ENCODE assay signal across 13 mouse cellular contexts in genomic region chr9:96445351-96445750, GRCm38 (mm10).
"Had no signal": no experiment of that assay in that cellular context is flagged by ENCODE, and none has a peak within 500 bp of the region (broad histone marks: within the 10 kb centered on the region; RNA-seq: fewer than 3 reads in every experiment).

No protein-coding gene starts in this region.

- H3K4me1 ChIP-seq: midbrain, embryonic 15.5 days; neural tube, embryonic 15.5 days had no signal

- H3K9ac ChIP-seq: liver, embryonic 13.5 days; midbrain, embryonic 12.5 days; midbrain, embryonic 15.5 days; neural tube, embryonic 12.5 days; neural tube, embryonic 15.5 days had no signal

- ATAC-seq: midbrain, embryonic 15.5 days had no signal

- H3K27ac ChIP-seq: layer of hippocampus, adult 2 months; liver, embryonic 13.5 days; midbrain, embryonic 12.5 days; midbrain, embryonic 15.5 days; neural tube, embryonic 12.5 days; neural tube, embryonic 15.5 days had no signal

- H3K27me3 ChIP-seq: midbrain, embryonic 15.5 days; neural tube, embryonic 12.5 days; neural tube, embryonic 15.5 days had no signal

- H3K4me3 ChIP-seq: layer of hippocampus, adult 2 months; liver, embryonic 13.5 days; midbrain, embryonic 12.5 days; midbrain, embryonic 15.5 days; neural tube, embryonic 12.5 days; neural tube, embryonic 15.5 days had no signal

- DNase-seq: kidney, adult 9 months; kidney, postnatal 25 days; layer of hippocampus, adult 9-11 months; liver, embryonic 13.5 days; lung, adult 2 months; lung, postnatal 14 days; lung, postnatal 4 days; thymus, postnatal 25 days had no signal

- H3K9me3 ChIP-seq: liver, embryonic 13.5 days; midbrain, embryonic 12.5 days; midbrain, embryonic 15.5 days; neural tube, embryonic 12.5 days; neural tube, embryonic 15.5 days had no signal

- H3K36me3 ChIP-seq: liver, embryonic 13.5 days; midbrain, embryonic 12.5 days; midbrain, embryonic 15.5 days; neural tube, embryonic 12.5 days; neural tube, embryonic 15.5 days had no signal

- H3K4me2 ChIP-seq: liver, embryonic 13.5 days; midbrain, embryonic 12.5 days; midbrain, embryonic 15.5 days; neural tube, embryonic 12.5 days; neural tube, embryonic 15.5 days had no signal
